Mouse (Mus musculus) heart, adult 2 months (tissue): ENCODE measurements around the gene Itsn1.

Source experiments
- CTCF ChIP-seq: fragments of 200-600 bp; IDR thresholded peaks from 2 replicates; pipeline ENCODE4 v1.8.1; 2022; ENCODE audit warnings: antibody characterized with exemption, mild to moderate bottlenecking, moderate library complexity
- EP300 ChIP-seq: fragments of 200-500 bp; IDR thresholded peaks from 2 replicates; pipeline ENCODE4 v1.6.1; 2011; ENCODE audit warnings: low read depth, low read length, control low read depth; ENCODE audit not compliant: insufficient read depth
- POLR2A ChIP-seq: fragments of 200-500 bp; IDR thresholded peaks from 2 replicates; pipeline ENCODE4 v1.6.1; 2011; ENCODE audit warnings: mild to moderate bottlenecking, low read depth, low read length, control low read depth; ENCODE audit not compliant: insufficient read depth

DNA sequence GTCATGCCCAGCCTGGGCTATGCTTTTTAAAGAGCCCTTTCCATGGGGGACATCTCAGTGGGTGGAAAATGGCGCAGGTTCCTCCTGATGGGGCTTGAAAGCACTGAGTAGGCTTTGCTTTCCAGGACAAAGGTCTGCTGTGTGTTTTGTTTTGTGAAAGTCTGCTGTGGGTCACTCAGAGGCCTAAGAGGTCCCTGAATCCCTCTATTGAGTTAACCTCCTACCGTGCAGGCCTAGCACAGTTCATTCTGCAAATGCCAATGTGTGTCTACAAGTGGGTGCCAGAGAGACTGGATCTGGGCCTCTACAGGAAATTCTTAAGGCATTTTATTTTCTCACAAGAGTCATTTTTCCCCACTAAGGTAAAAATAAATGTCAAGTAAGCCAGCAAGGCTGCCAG, 97.8 kb downstream of the Itsn1 start:
- no peak for TF ChIP-seq POLR2A
- TF ChIP-seq CTCF: no peak
- no peak for TF ChIP-seq EP300
